Mouse (Mus musculus) kidney, adult 2 months (tissue): ENCODE results near the gene Arhgap10.

Experiments
- CTCF ChIP-seq: fragments of 200-500 bp; conservative IDR thresholded peaks from 2 replicates; pipeline ENCODE4 v1.5.1; 2011; ENCODE audit warnings: low read depth, mild to moderate bottlenecking, control low read depth, low read length, moderate library complexity, mixed read lengths; ENCODE audit not compliant: insufficient read depth, insufficient read length
- POLR2A ChIP-seq: fragments of 200-500 bp; IDR thresholded peaks from one replicate; pipeline ENCODE4 v1.6.1; 2011; ENCODE audit warnings: low read depth, low read length, control low read depth

GRCm38 (mm10) chr8:77214665-77215064 lies 303.1 kb downstream of the Arhgap10 start:
- TF ChIP-seq CTCF (no peak), POLR2A (no peak)
